Mouse (Mus musculus): ENCODE results near the gene Slc8b1.
A peak's percentile ranks its signal among the peaks of the same experiment; 100 is the strongest.

The Slc8b1 gene

GRCm38 (mm10) chr5:120510982-120511642, at the start of gene Slc8b1:
TSS of gene Slc8b1 (plus strand) at chr5:120511168.
- DNase-seq (ENCODE audit: low spot score): peak; percentile 97

DNA sequence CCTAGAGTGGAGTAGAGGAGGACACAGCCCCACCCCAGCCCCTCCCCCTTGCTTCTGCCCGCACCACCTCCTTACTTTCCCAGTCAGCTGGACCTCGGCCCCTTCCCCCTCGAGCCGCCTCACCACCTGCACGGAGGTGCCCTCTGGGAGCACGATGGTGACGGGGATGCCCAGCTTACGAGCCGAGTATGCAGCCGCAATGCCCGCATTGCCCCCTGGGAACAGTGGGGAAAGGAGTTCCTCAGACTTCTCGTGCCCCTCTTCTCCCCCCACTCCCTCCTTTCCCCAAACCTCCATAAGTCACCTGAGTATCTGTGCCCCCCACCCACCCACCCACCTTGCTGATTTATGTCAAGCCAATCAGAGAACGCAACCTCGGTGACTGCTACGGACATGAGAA, 49.1 kb upstream of the Slc8b1 start:
- no peak for DNase-seq (ENCODE audit: low spot score)

DNA sequence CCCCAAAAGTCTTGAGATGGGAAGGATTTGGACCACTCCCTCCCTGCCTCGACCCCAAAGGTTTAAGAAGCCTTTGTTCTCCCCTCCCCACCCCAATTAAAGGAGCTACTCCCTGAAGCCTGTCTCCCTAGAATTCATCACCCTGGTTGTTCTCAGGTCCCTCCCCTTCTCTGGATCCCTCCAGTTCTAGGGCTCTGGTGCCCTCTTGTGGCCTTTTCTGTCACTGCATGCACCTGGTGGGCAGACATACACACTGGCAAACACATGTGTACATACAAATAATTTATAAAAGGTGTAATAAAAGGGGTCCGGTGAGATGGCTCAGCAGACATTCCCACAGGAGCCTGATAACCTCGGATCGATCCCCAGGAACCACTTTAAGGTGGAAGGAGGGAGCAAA, 46.6 kb upstream of the Slc8b1 start:
- DNase-seq (ENCODE audit: low spot score): no peak

- DNase-seq (ENCODE audit: low spot score): no peak
Observed at GRCm38 (mm10) chr5:120465062-120465461, 45.9 kb upstream of the Slc8b1 start.

- peak; percentile 80 for DNase-seq (ENCODE audit: low spot score)
Observed at GRCm38 (mm10) chr5:120465860-120466259, 45.1 kb upstream of the Slc8b1 start.

- DNase-seq (ENCODE audit: low spot score): peak; percentile 40
Observed at GRCm38 (mm10) chr5:120467026-120467425, 43.9 kb upstream of the Slc8b1 start.

DNA sequence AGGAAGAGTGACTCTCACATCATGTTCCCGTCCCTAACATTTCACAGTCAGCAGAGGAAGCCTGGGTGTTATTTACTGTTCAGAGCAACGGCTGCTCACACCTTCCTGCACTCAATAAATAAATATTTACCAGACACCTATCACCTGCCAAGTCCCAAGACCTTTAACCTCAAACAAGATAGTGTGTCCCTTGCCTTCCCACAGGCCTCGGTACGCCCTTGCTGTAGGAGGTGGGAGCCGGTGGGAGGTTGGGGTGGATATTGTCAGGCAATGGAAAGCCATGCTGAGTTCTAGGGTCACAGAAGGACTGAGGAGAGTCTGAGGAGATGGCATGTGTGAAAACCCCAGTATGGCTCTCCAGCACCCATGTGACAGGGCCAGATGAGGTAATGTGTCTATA, 42.6 kb upstream of the Slc8b1 start:
- no peak for DNase-seq (ENCODE audit: low spot score)

- DNase-seq (ENCODE audit: low spot score): no peak
Observed at GRCm38 (mm10) chr5:120468830-120469229, 42.1 kb upstream of the Slc8b1 start.

GRCm38 (mm10) chr5:120471538-120471937, 39.4 kb upstream of the Slc8b1 start:
- no peak for DNase-seq (ENCODE audit: low spot score)

DNA sequence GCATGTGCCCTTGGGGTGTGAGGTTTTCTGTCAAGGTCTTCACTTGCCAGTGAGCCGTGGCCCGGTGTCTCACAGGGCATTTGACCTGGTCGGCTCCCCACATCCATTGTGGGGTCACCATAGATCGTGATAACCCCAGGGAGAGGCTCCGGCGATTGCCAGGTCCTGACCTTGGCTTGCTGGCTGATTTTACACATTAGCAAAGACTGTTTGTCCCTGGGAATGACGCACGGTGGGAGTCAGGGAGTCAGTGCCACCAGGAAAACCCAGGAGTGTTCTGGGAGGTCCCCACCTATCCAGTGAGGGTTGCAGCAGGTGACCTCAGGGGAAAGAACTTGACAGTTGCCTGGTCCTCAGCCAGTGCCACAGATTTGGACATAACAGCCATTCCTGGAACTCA, 38.2 kb upstream of the Slc8b1 start, which contains the start of gene Sdsl:
Gene Sdsl (minus strand): TSS at position 41 of the 400 bp plus-strand sequence.
- no peak for DNase-seq (ENCODE audit: low spot score)

- DNase-seq (ENCODE audit: low spot score): no peak
Observed at GRCm38 (mm10) chr5:120473361-120473760, 37.6 kb upstream of the Slc8b1 start.

DNA sequence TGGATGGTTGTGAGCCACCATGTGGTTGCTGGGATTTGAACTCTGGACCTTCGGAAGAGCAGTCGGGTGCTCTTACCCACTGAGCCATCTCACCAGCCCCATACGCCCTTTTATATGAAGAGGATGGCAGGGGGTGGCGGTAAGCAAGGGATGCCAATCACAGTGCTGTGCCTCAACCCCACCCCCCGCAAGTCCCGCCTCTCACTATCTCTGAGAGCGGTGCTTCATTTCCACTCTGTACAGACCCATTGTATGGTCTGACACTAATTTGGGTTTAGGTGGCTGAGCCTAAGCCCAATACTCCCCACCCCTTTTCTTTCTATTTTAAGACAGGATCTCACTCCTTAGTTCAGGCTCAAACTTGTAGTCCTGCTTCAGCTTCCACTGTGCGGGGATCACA, 35.1 kb upstream of the Slc8b1 start:
- DNase-seq (ENCODE audit: low spot score): no peak

DNA sequence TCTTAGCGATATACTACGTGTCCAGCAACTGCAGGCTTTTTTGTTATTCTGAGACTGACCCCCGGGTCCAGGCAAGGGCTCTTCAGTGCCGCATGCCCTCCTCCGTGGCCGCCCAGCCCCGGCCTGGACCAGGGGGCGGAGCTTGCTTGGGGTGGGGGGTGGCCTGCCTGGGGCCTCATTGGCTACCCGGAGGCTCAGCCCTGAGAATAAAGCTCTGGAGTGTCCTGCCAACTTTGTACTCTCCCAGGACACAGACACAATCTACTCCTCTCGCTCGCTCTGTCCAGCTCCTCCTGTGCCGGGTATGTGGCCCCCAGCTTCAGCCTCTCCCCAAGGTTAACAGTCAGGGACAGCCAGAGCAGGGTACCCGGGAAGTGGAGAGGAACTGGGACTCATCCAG, 34.7 kb upstream of the Slc8b1 start, which contains the start of gene Sds:
Gene Sds (plus strand): TSS at position 231 of the 400 bp plus-strand sequence.
- no peak for DNase-seq (ENCODE audit: low spot score)

GRCm38 (mm10) chr5:120477993-120478392, 33.0 kb upstream of the Slc8b1 start:
- no peak for DNase-seq (ENCODE audit: low spot score)

- no peak for DNase-seq (ENCODE audit: low spot score)
Observed at GRCm38 (mm10) chr5:120479538-120479937, 31.4 kb upstream of the Slc8b1 start.

- no peak for DNase-seq (ENCODE audit: low spot score)
Observed at GRCm38 (mm10) chr5:120481205-120481604, 29.8 kb upstream of the Slc8b1 start.

- no peak for DNase-seq (ENCODE audit: low spot score)
Observed at GRCm38 (mm10) chr5:120483399-120483798, 27.6 kb upstream of the Slc8b1 start.

DNA sequence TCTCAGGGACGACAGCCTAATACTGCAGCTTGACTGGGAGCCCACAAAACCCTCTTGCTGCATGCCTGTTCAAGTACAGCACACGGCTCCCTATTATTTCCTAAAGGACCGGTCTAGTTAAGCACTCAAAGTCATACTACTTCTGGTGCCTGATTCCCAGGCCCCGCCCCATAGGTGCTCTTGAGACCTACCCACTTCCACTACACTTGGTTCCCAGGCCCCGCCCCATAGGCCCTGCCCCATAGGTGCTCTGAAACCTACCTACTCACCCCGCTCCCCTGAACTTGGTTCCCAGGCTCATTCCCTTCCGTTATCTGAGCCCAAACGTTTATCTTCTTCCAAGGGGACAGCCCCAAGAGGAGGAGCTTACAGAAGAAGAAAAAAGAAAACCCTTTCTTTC, 23.1 kb upstream of the Slc8b1 start:
- no peak for DNase-seq (ENCODE audit: low spot score)

- peak; percentile 63 for DNase-seq (ENCODE audit: low spot score)
Observed at GRCm38 (mm10) chr5:120490679-120491192, 20.2 kb upstream of the Slc8b1 start.

DNA sequence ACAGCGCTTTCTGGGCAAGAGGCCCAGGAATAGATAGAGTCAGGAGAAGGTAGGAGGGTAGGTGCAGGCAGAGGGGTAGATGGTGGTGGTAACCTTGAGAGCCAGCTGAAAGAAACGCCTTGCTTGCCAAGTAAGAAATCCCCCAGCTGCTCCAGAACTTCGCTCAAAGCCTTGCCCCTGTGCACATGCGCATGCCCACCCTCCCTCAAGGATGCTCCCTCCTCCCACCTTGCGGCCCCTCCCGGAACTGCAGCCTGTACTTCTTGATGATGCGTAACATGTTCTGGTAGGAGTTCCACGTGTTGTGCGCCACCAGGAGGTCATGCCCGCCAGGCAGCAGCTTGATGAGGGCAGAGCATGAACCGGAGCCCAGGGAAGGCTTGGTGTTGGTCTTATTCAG, 18.5 kb upstream of the Slc8b1 start:
- DNase-seq (ENCODE audit: low spot score): peak; percentile 62

GRCm38 (mm10) chr5:120493440-120493839, 17.5 kb upstream of the Slc8b1 start:
- DNase-seq (ENCODE audit: low spot score): no peak

GRCm38 (mm10) chr5:120493873-120494395, 17.0 kb upstream of the Slc8b1 start:
- no peak for DNase-seq (ENCODE audit: low spot score)

DNA sequence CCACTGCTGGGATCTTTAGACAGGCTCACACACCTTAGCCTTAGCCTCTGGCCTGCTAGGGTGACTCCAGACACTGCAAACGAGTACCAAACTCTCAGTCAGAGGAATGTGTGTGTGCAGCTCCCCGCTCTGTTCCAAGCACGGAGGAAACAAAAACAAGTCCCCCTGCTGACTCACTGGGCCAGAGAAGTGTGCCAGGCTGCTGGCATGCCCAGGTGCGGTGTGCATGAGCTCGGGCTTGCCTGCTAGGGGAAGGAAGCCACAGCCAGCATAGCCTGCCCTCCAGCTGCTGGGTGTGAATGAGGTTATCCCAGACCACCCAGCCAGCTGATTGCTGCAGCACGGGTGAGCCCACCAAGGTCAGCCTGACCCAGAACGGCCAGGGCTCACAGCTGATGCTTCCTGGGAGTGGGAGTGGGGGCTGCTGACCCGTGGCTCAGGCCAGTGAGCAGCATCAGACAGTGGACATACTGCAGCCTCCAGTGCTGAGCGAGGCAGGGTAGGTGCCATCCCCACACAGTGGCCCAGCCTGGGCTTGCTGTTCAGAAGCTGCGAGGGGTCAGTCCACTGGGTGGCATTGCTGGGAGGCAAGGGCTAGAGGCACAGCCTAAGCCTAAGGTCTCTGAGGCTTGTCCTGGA, 15.8 kb upstream of the Slc8b1 start:
- DNase-seq (ENCODE audit: low spot score): peak; percentile 48
